Mouse (Mus musculus) layer of hippocampus, adult 2 months (tissue): ENCODE measurements around the gene Akp3. TPM values are rescaled to one million over a fixed set of nuclear protein-coding genes. Genes with fewer than 3 reads are reported as not detected.

Experiments used
- DNase-seq, 2 experiments: peaks; one replicate each; pipeline ENCODE4 v3.0.0; 2022; ENCODE audit warnings: low spot score in 2 of 2
- H3K27ac ChIP-seq: fragments of 200-600 bp; 2 replicates; pipeline ENCODE4 v1.8.1; 2022
- H3K4me3 ChIP-seq: fragments of 200-600 bp; 2 replicates; pipeline ENCODE4 v1.8.1; 2022; ENCODE audit warnings: mild to moderate bottlenecking
- CTCF ChIP-seq: fragments of 200-600 bp; conservative IDR thresholded peaks from 2 replicates; pipeline ENCODE4 v1.8.1; 2022; ENCODE audit warnings: antibody characterized with exemption, mild to moderate bottlenecking, moderate library complexity
- total RNA-seq, 2 experiments: library from RNA; stranded (reverse); gene quantifications; 2 replicates each; pipeline ENCODE4 v1.2.3; 2021

Akp3 gene
- total RNA-seq, 2 experiments from 2014 or later = not detected

GRCm38 (mm10) chr1:87127206-87128030 lies 2.6 kb downstream of the Akp3 start:
- TF ChIP-seq CTCF = peak; percentile 62
- peak; percentile 29 to 50 for DNase-seq
- 0 out of 2 replicates have a peak overlapping the region, but pooled peaks have one; percentile 39 for H3K27ac ChIP-seq
- H3K4me3 ChIP-seq = peak overlapping the region; percentile 50

DNA sequence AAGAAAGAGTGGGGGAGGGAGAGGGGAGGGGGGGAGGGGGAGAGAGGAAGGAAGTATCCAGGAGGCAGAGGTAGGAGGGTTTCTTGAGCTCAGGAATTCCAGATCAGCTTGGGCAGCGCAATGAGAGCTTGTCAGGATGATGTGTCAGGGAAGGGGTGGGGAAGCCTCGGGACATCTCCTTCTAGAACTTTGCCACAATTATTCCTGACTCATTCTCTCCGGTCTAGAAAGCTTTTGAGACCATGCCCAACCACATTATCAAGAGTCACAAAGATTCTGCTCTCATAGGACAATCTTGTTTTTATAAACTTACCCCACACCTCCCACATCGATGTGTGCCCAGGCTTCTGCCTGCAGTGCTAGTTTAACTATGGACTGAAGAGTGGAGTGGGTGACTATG lies 7.0 kb downstream of the Akp3 start:
- no peak overlapping the region for H3K4me3 ChIP-seq
- H3K27ac ChIP-seq = no peak overlapping the region
- no peak for TF ChIP-seq CTCF
- no peak for DNase-seq

DNA sequence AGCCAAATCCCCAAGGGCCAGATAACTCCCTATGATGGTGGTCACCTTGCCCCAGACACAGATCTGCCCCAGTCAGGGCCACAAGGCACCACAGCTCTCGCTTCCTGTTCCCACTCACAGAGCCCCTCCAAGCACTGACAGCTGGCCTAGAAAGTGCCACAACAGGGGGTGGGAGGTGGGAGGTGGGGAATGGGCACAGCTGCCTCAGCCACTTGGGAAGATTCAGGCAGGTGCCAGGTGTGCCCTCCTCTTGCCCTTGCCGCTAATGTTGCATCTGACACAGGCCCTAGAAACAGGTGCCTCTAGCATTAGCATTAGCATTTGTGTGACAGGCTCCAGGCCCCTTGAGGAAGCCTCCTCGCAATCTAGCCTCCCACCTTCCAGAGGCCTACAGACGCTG lies 16.8 kb downstream of the Akp3 start:
- no peak for TF ChIP-seq CTCF
- no peak overlapping the region for H3K4me3 ChIP-seq
- no peak overlapping the region for H3K27ac ChIP-seq
- no peak for DNase-seq

DNA sequence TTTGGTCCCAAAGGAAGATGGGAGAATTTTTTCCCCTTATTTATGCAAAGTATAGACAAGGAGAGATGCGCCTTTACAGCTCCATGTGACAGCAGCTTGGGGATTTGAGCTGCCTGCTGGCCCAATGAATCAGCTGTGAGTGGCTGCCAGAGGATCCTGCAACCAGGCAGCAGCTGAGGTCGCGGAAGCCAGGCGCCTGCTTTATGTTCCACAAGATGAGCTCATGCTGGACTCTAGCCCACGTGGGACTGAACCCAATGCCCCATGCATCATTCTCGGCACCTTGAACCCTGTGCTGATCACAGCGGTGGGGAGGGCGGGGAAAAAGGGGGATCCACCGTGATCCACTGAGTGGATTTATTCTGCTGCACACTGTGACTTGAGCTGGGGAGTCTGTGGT lies 17.7 kb downstream of the Akp3 start:
- TF ChIP-seq CTCF = no peak
- no peak overlapping the region for H3K27ac ChIP-seq
- no peak for DNase-seq
- no peak overlapping the region for H3K4me3 ChIP-seq

DNA sequence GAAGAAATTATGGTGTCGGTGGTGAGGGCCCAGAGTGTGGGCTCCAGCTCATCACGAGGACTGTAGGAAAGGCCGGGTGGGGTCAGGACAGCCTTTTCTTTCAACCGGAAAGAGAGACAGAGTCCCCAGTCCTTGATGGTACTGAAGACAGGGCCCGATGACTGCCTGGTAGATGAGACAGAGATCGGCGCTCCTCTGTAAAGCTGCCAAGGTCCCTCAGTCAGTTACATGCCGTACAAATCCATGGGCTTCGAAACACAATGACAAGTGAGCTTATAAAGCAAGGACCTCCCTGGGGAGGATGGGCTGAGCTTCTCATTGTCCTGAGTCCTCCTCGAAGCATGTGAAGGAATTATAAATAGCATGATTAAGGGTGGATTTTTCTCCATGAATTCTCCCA lies 18.4 kb downstream of the Akp3 start:
- no peak for TF ChIP-seq CTCF
- Histone ChIP-seq H3K27ac (no peak overlapping the region), H3K4me3 (no peak overlapping the region)
- DNase-seq = no peak

DNA sequence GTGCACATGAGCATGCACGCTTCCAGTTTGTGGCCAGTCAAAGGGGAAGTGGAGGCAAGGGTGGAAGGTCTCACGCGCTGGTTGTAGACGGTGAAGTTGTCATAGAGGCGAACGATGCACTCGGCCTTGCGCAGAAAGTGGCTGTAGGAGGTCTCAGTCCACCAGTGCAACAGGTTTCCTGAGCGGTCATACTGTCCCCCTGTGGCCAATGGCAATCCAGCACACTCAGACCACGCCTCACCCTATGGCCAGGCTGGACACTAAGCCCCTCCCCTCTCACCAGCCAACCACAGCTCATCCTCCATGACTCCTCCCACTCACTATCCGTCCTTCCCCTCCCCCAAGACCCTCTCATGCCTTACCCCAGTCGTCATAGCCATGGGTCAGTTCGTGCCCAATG lies 24.6 kb downstream of the Akp3 start:
- no peak for DNase-seq
- H3K4me3 ChIP-seq = no peak overlapping the region
- no peak for TF ChIP-seq CTCF
- H3K27ac ChIP-seq = no peak overlapping the region

GRCm38 (mm10) chr1:87151286-87151685 lies 26.5 kb downstream of the Akp3 start:
- H3K4me3 ChIP-seq = no peak overlapping the region
- no peak for TF ChIP-seq CTCF
- no peak for DNase-seq

GRCm38 (mm10) chr1:87153776-87154500 lies 29.2 kb downstream of the Akp3 start:
- Histone ChIP-seq H3K27ac (no peak overlapping the region), H3K4me3 (peak overlapping the region; percentile 15; the same call in 1 of the 2 replicates)
- no peak for DNase-seq
- no peak for TF ChIP-seq CTCF

More at GRCm38 (mm10) chr1:87151286-87151685, 26.5 kb downstream of the Akp3 start:
- H3K27ac ChIP-seq = no peak overlapping the region

GRCm38 (mm10) chr1:87154501-87155120 lies 29.8 kb downstream of the Akp3 start:
- no peak for DNase-seq
- no peak overlapping the region for H3K27ac ChIP-seq
- no peak for TF ChIP-seq CTCF
- peak overlapping the region; percentile 15; the same call in 1 of the 2 replicates for H3K4me3 ChIP-seq

GRCm38 (mm10) chr1:87155531-87156198 lies 30.9 kb downstream of the Akp3 start:
- no peak for TF ChIP-seq CTCF
- no peak for DNase-seq
- H3K4me3 ChIP-seq = peak overlapping the region; percentile 37
- H3K27ac ChIP-seq = no peak overlapping the region

GRCm38 (mm10) chr1:87156199-87156587 lies 31.4 kb downstream of the Akp3 start, which contains the start of gene Ecel1:
Gene Ecel1, minus strand, starts transcription at chr1:87156521.
- Histone ChIP-seq H3K27ac (no peak within 1 kb of the TSS), H3K4me3 (peak within 1 kb of the TSS; percentile 37)
- no peak for TF ChIP-seq CTCF
- DNase-seq = no peak

- no peak for DNase-seq
- Histone ChIP-seq H3K4me3 (no peak overlapping the region), H3K27ac (no peak overlapping the region)
- TF ChIP-seq CTCF = no peak
Observed at GRCm38 (mm10) chr1:87159396-87159795, 34.6 kb downstream of the Akp3 start.
